Mouse (Mus musculus) cerebellum, postnatal 25 days (tissue): ENCODE measurements around the gene Ripply1.
A peak's percentile ranks its signal among the peaks of the same experiment; 100 is the strongest.
"Not testable (repeated sequence)": the region's sequence is repeated elsewhere in the genome, so short reads cannot be mapped to it uniquely, and the experiment has no call there.

ENCODE experiments used
- DNase-seq, 2 experiments: peaks; one replicate each; pipeline ENCODE4 v3.0.0; 2021; ENCODE audit warnings: mixed read lengths in 2 of 2

Ripply1 gene

GRCm38 (mm10) chrX:139779401-139779800, 2.8 kb downstream of the Ripply1 start:
- no peak for DNase-seq

GRCm38 (mm10) chrX:139778886-139779285, 3.3 kb downstream of the Ripply1 start:
- no peak for DNase-seq

DNA sequence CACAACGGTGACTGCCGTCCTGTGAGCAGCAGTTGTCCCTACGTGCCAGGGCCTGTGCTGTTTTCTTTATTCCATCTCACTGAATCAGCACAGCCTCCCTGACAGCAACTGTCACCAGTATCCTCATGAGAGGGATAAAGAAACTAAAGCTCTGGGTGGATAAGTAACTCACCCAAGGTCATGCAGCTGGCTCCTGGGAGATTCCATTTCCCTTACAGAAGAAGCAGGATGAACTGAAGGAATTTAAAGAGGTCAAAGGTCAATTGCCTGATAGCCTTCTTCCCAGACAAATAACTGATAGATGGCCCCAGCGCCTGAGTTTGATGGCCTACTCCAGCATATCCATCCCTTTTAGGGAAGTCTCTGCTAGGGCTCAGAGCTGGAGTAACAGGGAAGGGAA, 4.8 kb downstream of the Ripply1 start:
- no peak for DNase-seq

GRCm38 (mm10) chrX:139775084-139775612, 7.0 kb downstream of the Ripply1 start:
- peak in 1 of 2 experiments; percentile 10 for DNase-seq

DNA sequence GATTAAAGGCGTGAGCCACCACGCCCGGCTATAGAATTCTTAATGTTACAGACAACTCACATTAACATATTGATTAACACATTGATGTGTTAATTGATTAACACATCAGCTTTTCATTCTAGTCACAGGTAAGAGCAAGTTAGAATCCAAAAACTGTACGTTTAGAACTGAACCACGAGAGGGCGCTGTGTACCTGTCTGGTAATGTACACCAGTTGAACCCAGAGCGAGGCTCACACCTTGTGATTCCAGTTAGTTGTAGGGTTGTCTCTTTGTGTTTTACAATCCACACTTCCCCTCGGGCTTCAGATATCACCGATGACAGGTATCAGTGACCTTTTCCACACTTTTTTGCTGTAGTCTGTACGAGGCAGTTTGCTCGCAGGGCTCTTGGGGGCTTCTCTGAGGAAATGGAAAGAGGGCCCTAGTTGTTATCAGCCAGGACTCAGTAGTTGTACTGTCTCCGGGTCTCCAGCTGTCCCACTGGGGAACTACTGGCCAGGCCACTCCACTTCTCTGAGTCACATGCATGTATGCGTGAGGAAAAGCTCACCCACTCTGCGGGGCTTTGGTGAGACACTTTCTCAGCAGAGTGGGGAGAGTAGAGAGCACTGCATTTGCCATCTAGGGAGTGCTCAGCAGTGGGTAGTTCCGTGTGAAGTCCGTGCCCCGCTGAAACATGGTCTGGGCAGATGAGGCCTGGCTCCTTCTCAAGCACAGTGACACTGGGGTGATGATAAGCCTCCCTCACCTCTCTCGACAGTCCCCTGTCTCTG, 7.7 kb downstream of the Ripply1 start:
- DNase-seq: peak; percentile 30 to 72

DNA sequence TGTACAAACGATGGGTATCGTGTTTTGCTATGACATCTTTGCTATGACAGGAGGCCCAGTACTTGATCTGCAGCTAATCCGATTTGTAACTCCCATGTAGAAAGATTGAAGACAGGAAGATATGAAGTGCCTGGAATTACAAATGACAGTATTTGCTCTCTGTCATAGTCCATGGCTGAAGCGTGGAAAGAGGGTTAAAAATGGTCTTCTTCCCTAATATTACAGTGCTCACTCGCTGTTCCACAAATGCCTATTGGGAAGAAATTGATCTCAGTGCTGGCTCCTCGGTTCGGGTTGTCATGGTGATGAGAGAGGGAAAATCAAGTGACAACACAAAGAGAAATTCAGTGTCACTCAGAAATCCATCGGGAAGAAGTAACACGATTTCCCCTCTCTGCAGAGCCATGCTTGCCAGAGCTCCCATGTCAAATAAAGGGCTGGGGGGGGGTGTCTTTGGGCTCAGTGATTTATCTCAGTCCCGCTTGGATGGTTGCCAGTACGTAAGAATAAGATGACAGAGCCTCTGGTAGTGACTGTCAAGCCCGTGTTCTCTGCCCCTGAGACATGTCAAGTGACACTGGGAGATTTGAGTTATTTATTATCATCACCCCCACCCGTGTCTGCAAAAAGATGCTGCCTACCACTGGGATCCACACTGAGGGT, 12.0 kb downstream of the Ripply1 start:
- no peak for DNase-seq

GRCm38 (mm10) chrX:139762546-139762945, 19.6 kb downstream of the Ripply1 start:
- peak in 1 of 2 experiments; percentile 41 for DNase-seq

DNA sequence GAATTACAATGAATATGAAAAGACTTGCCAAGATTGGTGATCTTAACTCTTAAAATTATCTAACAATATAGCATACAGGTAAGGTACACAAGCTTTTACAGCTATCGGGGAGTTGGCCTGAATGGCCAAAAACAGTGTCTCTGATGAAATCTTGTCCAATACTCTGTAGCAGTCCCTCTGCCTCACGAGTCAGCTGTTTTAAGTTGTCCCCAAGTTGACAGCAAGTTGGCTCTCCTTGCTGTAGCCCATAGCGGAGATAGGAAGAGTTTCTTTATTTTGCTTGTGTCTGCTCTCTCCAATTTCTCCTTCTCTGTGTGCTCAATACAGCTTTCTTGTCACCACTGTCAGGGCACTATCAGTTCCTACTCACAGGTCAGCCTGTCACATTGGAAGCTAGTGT, 23.5 kb downstream of the Ripply1 start:
- DNase-seq: not testable (repeated sequence)

- DNase-seq: peak; percentile 41 to 75
Observed at GRCm38 (mm10) chrX:139751855-139752254, 30.3 kb downstream of the Ripply1 start.

DNA sequence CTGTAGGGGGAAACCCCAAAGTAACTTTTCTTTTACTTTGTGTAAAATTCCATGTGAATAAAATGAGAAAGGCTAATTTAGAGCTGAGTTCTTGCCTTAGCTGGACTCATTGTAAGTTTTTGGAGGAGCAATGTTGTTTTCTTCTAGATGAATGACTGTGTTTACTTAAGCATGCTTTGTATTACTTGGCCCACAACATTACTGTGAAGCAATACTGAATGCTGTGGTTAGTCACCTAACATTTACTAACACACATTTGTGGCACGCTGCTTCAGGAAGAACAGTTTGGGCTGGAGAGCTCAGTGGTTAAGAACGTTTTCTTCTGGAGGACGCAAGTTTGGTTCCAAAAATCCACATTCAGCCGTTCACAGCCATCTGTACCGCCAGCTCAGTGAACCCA, 45.1 kb downstream of the Ripply1 start:
- no peak for DNase-seq

- no peak for DNase-seq
Observed at GRCm38 (mm10) chrX:139730541-139730940, 51.6 kb downstream of the Ripply1 start.
